Mouse (Mus musculus) cerebellum, adult 8-10 months (tissue): ENCODE measurements around the gene Ptprs.

Source experiments
- DNase-seq: peaks from one replicate; pipeline ENCODE4 v3.0.0; 2022

Gene Ptprs

GRCm38 (mm10) chr17:56372109-56372508, 104.2 kb downstream of the Ptprs start:
- no peak for DNase-seq

GRCm38 (mm10) chr17:56371029-56371660, 105.1 kb downstream of the Ptprs start:
- DNase-seq: no peak

GRCm38 (mm10) chr17:56370090-56370489, 106.2 kb downstream of the Ptprs start:
- DNase-seq: no peak

GRCm38 (mm10) chr17:56368291-56368790, 107.9 kb downstream of the Ptprs start:
- no peak for DNase-seq

GRCm38 (mm10) chr17:56365791-56366673, 110.3 kb downstream of the Ptprs start:
- DNase-seq: no peak
